Mouse (Mus musculus) stomach, adult 2 months (tissue): ENCODE data around the gene Dbr1. TPM values are rescaled to one million over a fixed set of nuclear protein-coding genes. Genes with fewer than 3 reads are reported as not detected.

ENCODE experiments used
- polyA plus RNA-seq: library from polyadenylated mRNA; depleted of rRNA; stranded (reverse); fragments of >200 nt; gene quantifications from 2 replicates; pipeline ENCODE4 v1.2.3, GENCODE M21; 2012; rRNA removed

Gene Dbr1
- 2.8 and 3.5 TPM in 2 replicates for polyA plus RNA-seq

GRCm38 (mm10) chr9:99575677-99576480, at the start of gene Dbr1:
TSS of gene Dbr1 (plus strand) at chr9:99575799.

GRCm38 (mm10) chr9:99568347-99569070, 7.1 kb upstream of the Dbr1 start, which contains the start of gene Armc8:
TSS of gene Armc8 (minus strand) at chr9:99568899.

GRCm38 (mm10) chr9:99612202-99612601, 36.6 kb downstream of the Dbr1 start, which contains the start of gene A4gnt:
TSS of gene A4gnt (plus strand) at chr9:99612502.

GRCm38 (mm10) chr9:99629281-99630011, 53.8 kb downstream of the Dbr1 start, which contains the start of gene Dzip1l:
TSS of gene Dzip1l (plus strand) at chr9:99629496.

Other genes with a start within 250 kb of the Dbr1 start
- 2.0 and 3.2 TPM in 2 replicates for gene Esyt3, start 217.2 kb upstream of the Dbr1 start, polyA plus RNA-seq
- gene Mras, start 138.4 kb upstream of the Dbr1 start, polyA plus RNA-seq = 2.7 and 3.8 TPM in 2 replicates
- not detected in 2 replicates for gene Nme9, start 124.3 kb upstream of the Dbr1 start, polyA plus RNA-seq
- gene Armc8, start 6.9 kb upstream of the Dbr1 start, polyA plus RNA-seq = 2.3 and 3.4 TPM in 2 replicates
- gene A4gnt, start 36.7 kb downstream of the Dbr1 start, polyA plus RNA-seq = 21.5 and 23.3 TPM in 2 replicates
- 4.0 and 4.1 TPM in 2 replicates for gene Dzip1l, start 53.7 kb downstream of the Dbr1 start, polyA plus RNA-seq
- 602 and 610 TPM in 2 replicates for gene Cldn18, start 141.5 kb downstream of the Dbr1 start, polyA plus RNA-seq